Mouse (Mus musculus) splenic B cell, adult 2 months (primary cell): Measurements from ENCODE around the gene Tenm3.

Experiments used
- DNase-seq: peaks from one replicate; pipeline ENCODE4 v3.0.0-alpha.2; 2011; ENCODE audit warnings: low read depth, low spot score
- H3K27me3 ChIP-seq: 2 replicates; pipeline ENCODE4 v1.6.1; 2012; ENCODE audit warnings: mild to moderate bottlenecking, low read length, moderate library complexity, mixed read lengths; ENCODE audit not compliant: control insufficient read depth, poor library complexity, insufficient read depth, severe bottlenecking
- H3K36me3 ChIP-seq: 2 replicates; pipeline ENCODE4 v1.6.1; 2012; ENCODE audit warnings: mild to moderate bottlenecking, low read length, moderate library complexity, mixed read lengths; ENCODE audit not compliant: control insufficient read depth, poor library complexity, insufficient read depth, severe bottlenecking

The Tenm3 gene

DNA sequence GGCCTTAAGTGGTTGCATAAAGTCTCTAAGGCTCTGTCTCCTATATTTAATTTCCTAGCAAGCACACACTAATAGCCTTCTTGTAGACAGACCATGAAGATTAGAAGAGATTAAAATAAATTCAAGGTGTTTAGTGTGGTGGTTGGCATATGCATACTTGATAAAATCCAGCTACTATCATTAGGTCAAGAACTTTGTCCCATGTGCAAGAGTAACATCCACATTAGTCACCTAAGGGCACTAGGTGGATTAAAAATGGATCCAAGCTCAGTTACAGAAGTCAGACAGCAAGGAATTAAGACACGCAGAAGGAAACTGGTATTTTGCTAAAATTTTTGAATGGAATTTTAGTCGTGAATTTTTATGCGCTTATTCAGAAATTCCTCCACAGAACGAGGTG is 155.0 kb downstream of the Tenm3 start:
- Histone ChIP-seq H3K27me3 (no peaks in the 10 kb centered on the region), H3K36me3 (no peaks in the 10 kb centered on the region)
- no peak for DNase-seq

- no peak for DNase-seq
- H3K27me3 ChIP-seq = no peaks in the 10 kb centered on the region
- H3K36me3 ChIP-seq = no peaks in the 10 kb centered on the region
Observed at GRCm38 (mm10) chr8:48688188-48688587, 155.6 kb downstream of the Tenm3 start.

GRCm38 (mm10) chr8:48673476-48673875 is 170.3 kb downstream of the Tenm3 start:
- Histone ChIP-seq H3K36me3 (no peaks in the 10 kb centered on the region), H3K27me3 (no peaks in the 10 kb centered on the region)
- no peak for DNase-seq

GRCm38 (mm10) chr8:48672471-48672870 is 171.3 kb downstream of the Tenm3 start:
- no peak for DNase-seq
- no peaks in the 10 kb centered on the region for H3K36me3 ChIP-seq
- H3K27me3 ChIP-seq = no peaks in the 10 kb centered on the region

- Histone ChIP-seq H3K27me3 (no peaks in the 10 kb centered on the region), H3K36me3 (no peaks in the 10 kb centered on the region)
- DNase-seq = no peak
Observed at GRCm38 (mm10) chr8:48671318-48671717, 172.4 kb downstream of the Tenm3 start.

GRCm38 (mm10) chr8:48670895-48671294 is 172.9 kb downstream of the Tenm3 start:
- DNase-seq = no peak
- Histone ChIP-seq H3K36me3 (no peaks in the 10 kb centered on the region), H3K27me3 (no peaks in the 10 kb centered on the region)

GRCm38 (mm10) chr8:48670387-48670786 is 173.4 kb downstream of the Tenm3 start:
- H3K36me3 ChIP-seq = no peaks in the 10 kb centered on the region
- no peaks in the 10 kb centered on the region for H3K27me3 ChIP-seq
- no peak for DNase-seq

DNA sequence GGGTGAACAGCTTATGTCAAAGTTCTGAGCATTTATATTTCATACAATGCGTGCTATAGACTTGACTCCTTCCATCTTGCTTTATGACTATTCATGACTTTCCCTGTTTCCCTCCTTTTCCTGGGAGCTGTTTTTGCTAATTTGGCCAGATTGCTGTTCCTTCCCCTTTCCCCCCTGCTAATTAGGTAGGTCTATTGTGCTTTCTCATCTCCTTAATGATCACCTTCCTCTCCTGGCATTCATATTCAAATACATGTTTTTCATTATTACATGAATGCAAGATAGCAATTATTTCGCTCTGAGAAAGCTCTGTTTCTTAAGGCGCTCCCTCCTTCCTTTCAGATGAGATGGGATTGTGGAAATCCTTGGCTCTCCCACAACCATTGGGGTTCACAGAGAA is 178.6 kb downstream of the Tenm3 start:
- Histone ChIP-seq H3K27me3 (no peaks in the 10 kb centered on the region), H3K36me3 (no peaks in the 10 kb centered on the region)
- DNase-seq = no peak

DNA sequence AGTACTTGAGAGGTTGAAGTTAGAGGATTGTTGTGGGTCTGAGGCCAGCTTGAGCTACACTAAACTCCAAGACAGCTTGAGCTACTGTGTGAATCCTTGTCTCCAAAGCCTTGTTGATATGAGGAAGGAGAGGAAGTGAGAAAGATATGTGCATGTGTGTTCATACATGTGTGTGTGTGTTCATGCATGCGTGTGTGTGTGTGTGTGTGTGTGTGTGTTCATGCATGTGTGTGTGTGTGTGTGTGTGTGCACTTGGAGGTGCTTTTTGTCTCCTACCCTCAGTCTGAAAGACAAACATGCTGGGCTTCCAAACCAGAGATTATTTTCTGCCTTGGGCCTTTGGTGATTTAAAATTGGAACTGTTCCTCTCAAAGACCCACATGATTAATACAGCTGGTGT is 184.5 kb downstream of the Tenm3 start:
- Histone ChIP-seq H3K27me3 (no peaks in the 10 kb centered on the region), H3K36me3 (no peaks in the 10 kb centered on the region)
- no peak for DNase-seq

- DNase-seq = no peak
Observed at GRCm38 (mm10) chr8:48655381-48656043, 188.2 kb downstream of the Tenm3 start.

DNA sequence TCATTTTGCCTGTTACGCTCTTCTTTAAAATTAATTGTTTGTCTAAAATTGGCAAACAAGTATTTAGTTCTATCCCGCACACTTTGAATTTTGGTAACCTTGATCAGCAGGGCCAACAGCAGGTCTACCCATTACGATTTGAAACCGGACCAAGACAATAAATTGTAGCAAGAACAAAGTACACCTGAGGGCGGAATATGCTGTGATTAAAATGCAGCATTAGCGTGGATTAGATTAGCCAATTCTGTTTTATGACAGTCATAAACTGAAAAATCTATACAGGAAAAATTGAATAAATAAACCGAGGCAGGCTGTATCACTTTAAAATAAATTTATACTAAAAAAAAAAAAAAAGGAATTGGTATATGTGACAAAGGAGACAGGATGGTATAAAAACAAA is 193.9 kb downstream of the Tenm3 start:
- H3K27me3 ChIP-seq = no peaks in the 10 kb centered on the region
- no peaks in the 10 kb centered on the region for H3K36me3 ChIP-seq
- no peak for DNase-seq

More at GRCm38 (mm10) chr8:48655381-48656043, 188.2 kb downstream of the Tenm3 start:
- no peaks in the 10 kb centered on the region for H3K27me3 ChIP-seq
- H3K36me3 ChIP-seq = no peaks in the 10 kb centered on the region

- H3K27me3 ChIP-seq = no peaks in the 10 kb centered on the region
- no peak for DNase-seq
- H3K36me3 ChIP-seq = no peaks in the 10 kb centered on the region
Observed at GRCm38 (mm10) chr8:48649415-48649814, 194.3 kb downstream of the Tenm3 start.

GRCm38 (mm10) chr8:48646110-48646509 is 197.6 kb downstream of the Tenm3 start:
- Histone ChIP-seq H3K27me3 (no peaks in the 10 kb centered on the region), H3K36me3 (no peaks in the 10 kb centered on the region)
- no peak for DNase-seq

DNA sequence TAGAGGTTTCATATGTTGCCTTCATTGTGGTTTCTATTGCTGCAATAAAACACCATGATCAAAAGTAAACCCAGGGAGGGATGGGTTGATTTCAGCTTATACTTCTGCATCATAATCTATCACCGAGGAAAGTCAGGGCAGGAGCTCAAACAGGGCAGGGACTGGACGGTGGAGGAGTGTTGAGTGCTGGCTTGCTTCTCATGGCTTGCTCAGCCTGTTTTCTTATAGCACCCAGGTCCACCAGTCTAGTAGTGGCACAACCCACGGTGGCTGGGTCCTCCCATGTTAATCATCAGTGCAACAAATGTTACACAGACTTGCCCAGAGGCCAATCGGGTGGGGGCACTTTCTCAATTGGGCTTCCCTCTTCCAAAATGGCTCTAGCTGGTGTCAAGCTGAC is 205.6 kb downstream of the Tenm3 start:
- Histone ChIP-seq H3K36me3 (no peaks in the 10 kb centered on the region), H3K27me3 (no peaks in the 10 kb centered on the region)
- DNase-seq = no peak

DNA sequence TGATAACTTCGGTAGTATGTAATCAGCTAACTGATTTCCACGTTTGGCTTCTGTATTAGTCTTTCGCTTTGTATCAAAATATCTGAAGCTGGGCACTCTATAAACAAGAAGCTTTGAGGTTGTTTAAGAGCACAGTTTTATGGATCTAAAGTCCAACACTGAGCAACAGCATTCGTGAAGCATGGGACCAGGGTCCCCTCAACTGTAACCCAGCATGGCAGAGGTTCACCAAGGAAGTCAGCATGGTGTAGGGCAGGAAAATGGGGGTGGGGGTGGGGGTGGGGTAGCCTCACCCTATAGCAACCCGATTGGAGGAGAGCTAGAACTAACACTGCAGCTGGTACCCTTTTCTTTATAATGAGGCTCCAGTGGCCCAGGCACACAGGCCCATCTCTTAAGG is 206.8 kb downstream of the Tenm3 start:
- H3K36me3 ChIP-seq = no peaks in the 10 kb centered on the region
- H3K27me3 ChIP-seq = no peaks in the 10 kb centered on the region
- no peak for DNase-seq

DNA sequence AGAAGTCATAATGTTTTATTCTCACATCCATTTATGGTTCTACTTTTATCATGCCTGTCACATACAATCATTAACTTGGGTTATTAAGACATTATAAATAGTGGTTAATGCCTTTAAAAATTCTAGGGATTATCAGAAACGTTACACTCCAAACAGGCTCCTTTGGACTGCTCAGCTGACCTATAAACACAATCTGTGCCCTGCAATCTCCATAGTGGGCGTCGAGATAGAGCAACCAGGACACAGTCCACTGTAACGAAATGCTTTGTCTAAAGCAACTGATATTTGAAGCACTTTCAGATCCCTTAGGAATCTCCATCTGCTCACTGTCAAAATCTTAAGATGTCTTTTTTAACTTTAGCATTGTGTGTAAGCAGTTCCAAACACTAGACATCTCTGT is 207.9 kb downstream of the Tenm3 start:
- Histone ChIP-seq H3K36me3 (no peaks in the 10 kb centered on the region), H3K27me3 (no peaks in the 10 kb centered on the region)
- DNase-seq = no peak
